Mouse (Mus musculus) liver, postnatal 0 days (tissue): ENCODE measurements around the gene Olfr521.

Source experiments
- CTCF ChIP-seq: sonication (generic); IDR thresholded peaks from 2 replicates; pipeline ENCODE4 v1.5.1; 2016; ENCODE audit warnings: antibody characterized with exemption, low read depth
- EP300 ChIP-seq: IDR thresholded peaks from 2 replicates; pipeline ENCODE4 v1.6.1; 2016; ENCODE audit warnings: antibody characterized with exemption, low read depth, mild to moderate bottlenecking

GRCm38 (mm10) chr7:99790816-99791215 is 27.5 kb downstream of the Olfr521 start:
- TF ChIP-seq EP300 (no peak), CTCF (no peak)
